Mouse (Mus musculus) spleen, embryonic (tissue): ENCODE data around the gene Rhd.
"Not testable (repeated sequence)": the region's sequence is repeated elsewhere in the genome, so short reads cannot be mapped to it uniquely, and the experiment has no call there.

ENCODE experiments used
- CTCF ChIA-PET: fragments of 350-600 bp; sonication (Branson Sonifier 250); formaldehyde crosslinking; loops from one replicate; lab custom pipeline; 2022; lab: Charles Lee

The Rhd gene

DNA sequence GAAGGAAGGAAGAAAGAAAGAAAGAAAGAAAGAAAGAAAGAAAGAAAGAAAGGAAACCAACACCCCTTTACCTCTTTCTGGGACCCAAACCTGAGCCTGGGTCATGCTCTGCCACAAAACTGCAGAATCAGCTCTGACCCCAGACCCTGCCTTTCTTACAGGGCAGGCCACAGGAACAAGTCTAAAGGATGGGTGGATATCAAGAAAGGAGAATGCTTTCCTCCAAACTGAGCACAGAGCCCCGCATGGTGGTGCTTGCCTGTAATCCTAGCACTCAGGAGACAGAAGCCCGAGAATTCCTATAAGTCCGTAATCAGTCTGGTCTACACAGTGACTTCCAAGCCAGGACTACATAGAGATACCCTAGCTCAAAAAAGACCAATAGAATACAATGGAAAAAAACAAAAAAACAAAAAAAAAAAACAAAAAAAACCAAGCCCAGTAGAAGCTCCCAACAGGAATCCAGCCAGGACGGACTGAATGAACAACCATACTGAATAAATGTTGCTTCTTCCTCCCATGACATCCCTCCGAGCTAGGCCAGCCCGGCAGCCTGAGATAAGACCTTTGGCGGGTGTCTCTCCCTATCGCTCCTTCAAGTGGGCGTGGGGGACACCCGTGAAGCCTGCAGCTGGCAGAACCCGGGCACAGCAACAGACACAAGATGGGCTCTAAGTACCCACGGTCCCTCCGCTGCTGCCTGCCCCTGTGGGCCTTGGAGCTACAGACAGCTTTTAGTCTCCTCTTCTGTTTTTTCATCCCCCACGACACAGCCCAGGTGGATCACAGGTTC is at the start of gene Rhd:
Gene Rhd (plus strand): TSS at position 600 of the 793 bp plus-strand sequence.
- CTCF ChIA-PET: interaction anchor here (0.6 kb wide), 1 partner anchor 76 kb away, joined by 3 read pairs; no protein-coding TSS in a partner anchor

DNA sequence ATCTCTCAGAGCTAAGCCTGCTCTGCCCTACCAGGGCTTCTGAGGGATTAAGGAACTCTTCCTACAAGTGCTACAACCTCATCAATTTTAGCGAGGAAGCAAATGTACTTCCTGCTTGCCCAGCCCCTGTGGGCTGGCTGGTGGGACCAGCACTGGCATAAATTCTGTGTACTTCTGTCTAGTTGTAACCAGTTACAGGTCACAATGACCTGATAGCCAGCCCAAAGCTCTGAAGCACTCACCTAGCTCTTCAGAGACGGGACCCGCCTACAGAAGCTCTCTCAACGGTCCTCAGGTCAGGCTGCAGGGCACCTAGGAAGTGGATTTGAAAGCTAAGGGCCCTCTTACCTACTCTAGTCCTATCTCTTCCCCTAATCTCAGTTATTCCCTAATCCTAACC is 46.6 kb upstream of the Rhd start:
- CTCF ChIA-PET: no interaction called here

DNA sequence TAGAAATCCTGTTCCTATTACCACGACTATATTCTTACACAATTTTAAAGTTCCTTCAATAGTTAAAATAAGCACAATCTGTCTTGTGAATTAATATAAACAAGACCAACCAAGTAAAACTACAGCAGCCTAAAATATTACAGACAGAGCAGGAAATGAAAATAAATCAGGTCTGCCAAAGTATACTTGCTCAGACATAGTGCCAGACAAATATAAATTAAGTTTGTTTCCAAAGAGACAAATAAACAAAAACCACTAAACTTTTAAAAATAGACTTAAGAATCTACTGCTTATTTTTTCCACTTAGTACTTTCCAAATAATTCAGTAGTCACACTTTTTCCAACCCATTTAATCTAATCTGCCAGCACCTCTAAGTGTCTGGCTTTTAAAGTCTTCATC is 43.3 kb upstream of the Rhd start:
- CTCF ChIA-PET: interaction anchor here (0.6 kb wide), 1 partner anchor 1196 kb away, joined by 4 read pairs; no protein-coding TSS in a partner anchor

DNA sequence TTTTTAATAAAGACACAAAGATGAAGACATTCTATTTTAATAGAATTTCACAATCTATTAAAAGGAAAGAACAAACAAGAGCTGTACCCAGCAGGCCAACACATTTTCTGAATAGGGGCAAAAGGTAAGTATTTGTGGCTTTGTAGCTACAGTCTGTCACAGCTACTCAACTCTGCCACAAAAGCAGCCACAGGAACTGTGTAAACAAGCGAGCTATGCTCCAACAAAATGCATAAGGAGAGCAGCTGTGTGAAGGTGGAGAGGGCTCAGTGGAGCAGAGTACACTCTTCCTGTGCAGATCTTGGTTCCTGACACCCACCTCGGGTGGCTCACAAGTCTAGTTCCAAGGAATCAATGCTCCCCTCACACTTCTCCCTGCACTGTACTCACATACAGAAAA is 40.8 kb upstream of the Rhd start:
- CTCF ChIA-PET: no interaction called here

DNA sequence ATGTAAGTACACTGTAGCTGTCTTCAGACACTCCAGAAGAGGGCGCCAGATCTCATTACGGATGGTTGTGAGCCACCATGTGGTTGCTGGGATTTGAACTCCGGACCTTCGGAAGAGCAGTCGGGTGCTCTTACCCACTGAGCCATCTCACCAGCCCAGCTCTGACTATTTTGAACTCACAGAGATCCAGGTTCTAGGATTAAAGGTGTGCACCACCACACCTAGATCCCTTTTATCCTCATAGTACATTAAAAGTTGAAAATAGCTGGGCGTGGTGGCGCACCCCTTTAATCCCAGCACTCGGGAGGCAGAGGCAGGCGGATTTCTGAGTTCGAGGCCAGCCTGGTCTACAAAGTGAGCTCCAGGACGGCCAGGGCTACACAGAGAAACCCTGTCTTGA is 38.5 kb upstream of the Rhd start:
- CTCF ChIA-PET: not testable (repeated sequence)

DNA sequence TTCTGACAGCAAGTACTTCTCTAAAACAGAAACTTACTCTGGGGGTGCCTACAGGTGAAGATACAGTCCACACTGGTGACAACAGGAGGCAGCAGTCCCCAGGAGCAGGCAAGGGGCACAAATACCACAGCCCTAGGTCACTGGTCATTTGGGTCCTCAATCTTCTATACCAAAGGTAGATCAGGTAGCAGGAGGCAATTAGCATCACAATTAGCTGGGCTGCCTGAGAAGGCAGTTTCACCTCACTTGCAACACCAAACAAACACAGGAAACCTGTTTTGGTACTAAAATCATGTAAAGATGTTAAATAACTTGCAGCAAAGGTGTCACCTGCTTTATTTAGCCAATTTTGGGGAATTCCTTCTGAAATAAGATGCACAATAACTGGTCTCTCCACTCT is 38.0 kb upstream of the Rhd start:
- CTCF ChIA-PET: no interaction called here

DNA sequence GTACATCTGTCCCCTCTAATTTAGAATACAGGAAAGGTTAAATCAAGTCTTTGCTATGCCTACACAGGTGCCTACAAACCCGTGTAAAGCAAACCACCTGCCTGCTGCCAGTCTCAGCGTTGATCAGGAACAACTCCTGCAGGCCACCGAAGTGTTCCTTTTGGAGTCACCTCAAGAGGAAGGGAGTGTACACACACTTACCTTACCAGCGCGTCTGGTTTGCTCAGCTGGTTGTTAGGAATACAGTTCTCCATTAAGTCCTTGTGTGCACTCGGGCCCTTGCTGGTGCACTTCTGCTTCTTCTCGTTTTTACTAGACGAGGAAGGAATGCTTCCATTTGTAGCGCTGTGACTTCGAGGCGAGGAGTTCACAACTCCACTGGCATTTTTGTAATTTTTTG is 36.5 kb upstream of the Rhd start:
- CTCF ChIA-PET: no interaction called here

DNA sequence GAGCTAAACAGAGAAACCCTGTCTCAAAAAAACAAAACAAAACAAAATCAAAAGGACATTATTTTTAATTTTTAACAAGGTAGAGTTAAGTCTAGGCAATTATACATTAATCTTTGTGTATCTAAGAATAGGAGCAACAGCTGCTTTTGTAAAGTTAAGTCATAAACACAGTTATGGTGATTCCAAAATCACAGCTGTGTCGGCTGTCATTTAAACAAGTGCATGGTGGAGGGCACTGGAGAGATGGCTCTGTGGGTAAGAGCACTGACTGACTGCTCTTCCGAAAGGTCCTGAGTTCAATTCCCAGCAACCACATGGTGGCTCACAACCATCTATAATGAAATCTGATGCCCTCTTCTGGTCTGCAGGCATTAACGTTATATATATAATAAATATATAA is 32.4 kb upstream of the Rhd start:
- CTCF ChIA-PET: interaction anchor here (0.6 kb wide), 1 partner anchor 108 kb away, joined by 7 read pairs; no protein-coding TSS in a partner anchor

DNA sequence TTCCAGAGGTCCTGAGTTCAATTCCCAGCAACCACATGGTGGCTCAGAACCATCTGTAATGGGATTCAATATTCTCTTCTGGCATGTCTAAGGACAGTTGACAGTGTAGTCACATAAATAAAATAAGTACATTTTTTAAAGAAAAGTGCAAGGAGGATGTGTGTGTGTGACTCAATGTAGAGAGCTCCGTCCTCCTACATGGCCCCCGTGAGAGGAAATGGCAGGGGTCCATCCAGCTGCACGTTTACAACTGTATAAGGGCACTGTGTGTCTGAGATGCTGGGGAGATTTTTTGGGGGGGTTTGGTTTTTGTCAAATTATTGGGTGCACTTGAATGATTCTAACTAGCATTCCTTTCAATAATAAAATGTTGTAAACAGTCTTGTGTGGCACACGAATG is 28.9 kb upstream of the Rhd start:
- CTCF ChIA-PET: interaction anchor here (1.0 kb wide), 1 partner anchor 13 kb away, joined by 3 read pairs; no protein-coding TSS in a partner anchor

DNA sequence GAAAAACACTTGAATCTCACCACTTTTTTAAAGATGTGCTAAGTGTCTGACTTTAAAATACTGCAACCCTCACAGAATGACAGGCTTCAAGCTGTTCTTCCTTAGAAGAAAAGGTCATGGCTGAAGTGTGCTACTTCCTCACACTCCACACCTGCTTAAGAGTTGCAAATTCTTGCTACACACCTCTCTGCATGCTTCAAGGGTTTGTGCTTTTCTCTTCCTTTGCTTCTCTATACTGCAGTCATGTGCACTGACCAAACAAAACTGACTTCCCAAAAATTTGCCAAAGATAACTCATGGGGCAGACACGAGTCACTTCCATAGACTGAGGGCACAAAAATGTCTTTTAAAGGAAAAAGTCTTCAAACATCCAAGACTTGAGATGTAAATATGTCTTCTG is 26.1 kb upstream of the Rhd start:
- CTCF ChIA-PET: no interaction called here

DNA sequence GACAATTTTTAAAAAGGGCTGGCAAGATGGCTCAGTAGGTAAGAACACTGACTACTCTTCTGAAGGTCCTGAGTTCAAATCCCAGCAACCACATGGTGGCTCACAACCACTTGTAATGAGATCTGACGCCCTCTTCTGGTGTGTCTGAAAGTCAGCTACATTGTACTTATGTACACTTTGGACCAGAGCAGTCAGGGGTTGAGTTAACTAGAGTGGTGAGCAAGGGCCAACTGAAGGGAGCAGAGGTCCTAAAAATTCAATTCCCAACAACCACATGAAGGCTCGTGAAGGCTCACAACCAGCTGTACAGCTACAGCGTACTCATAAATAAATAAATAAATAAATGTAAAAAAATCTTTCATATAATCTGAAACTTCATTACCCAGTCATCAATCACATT is 25.6 kb upstream of the Rhd start:
- CTCF ChIA-PET: interaction anchor here (0.7 kb wide), 1 partner anchor 845 kb away, joined by 6 read pairs; no protein-coding TSS in a partner anchor

DNA sequence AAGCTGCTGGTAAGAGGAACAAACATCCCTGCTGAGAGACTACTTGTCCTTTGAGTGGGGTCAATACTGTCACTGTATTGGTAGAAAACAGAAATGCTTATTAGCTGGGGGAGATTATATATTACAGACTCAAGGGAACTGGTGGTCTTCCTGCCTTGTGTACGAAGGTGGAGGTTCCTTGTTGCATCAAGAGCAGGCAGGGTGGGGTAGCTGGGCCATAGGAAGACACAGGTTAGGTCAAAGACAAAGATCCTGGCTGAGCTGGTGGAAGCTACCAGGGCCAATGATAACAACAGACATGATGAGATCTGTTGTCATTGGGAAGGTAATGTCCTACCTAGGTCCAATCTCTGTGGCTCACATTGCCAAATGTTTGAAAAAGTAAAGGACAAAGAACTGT is 24.1 kb upstream of the Rhd start:
- CTCF ChIA-PET: interaction anchor here (0.6 kb wide), 1 partner anchor 385 kb away, joined by 3 read pairs; no protein-coding TSS in a partner anchor

DNA sequence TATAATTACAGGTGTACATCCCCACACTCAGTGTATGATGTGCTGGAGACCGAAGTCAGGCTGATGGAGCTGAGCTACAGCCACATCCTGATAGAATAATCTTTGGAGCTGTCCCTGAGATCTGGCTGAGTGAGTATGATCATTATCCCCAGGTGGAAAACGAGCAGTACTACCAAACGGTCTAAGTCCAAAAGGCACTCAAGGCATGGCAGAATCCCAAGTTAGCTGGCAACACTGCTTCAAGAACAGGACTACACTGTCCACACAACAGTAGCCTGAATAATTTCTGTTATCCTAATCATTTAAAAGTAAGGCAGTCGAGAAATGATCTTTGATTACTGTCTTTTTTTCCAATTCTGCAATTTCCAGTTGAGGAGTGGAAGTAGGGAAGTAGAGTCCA is 20.8 kb upstream of the Rhd start:
- CTCF ChIA-PET: no interaction called here

DNA sequence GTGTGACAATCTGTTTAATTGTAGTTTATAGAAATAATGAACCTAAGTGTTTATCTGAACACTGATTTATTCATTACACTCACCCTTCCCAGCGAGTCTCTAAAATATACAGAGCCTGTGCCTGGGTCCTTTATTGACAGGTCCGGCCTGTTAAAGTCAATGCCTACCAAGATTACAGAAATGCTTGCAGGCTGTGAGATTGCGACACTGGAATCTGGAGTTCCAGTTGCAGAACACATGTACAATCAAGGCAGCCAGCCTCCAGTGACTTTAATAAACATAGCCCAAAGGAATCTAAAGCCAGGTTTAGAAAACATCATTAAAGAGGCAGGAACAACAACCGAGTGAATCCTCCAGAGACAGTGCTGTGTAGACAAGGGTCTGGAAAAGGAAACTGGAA is 16.7 kb upstream of the Rhd start:
- CTCF ChIA-PET: interaction anchor here (1.1 kb wide), 1 partner anchor 12 kb away, joined by 3 read pairs; no protein-coding TSS in a partner anchor

DNA sequence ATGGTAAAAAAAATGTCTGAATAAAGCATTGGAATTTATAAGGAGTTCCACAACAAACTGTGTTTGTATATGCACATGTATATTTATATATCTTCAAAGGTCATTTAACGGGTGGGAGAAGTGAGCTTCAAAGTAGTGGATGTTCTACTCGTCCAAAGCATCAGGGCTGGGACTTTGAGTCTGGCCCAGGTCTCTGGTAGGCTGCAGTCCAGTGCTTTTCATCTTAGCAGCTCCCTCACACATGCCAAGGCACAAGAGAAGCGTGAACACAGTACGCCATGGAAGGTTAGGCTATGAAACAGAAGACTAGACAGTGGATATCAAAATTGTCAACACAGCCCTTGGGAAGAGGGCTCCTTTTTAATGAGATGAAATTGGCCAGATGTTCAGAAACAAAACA is 13.8 kb upstream of the Rhd start:
- CTCF ChIA-PET: interaction anchor here (0.7 kb wide), 1 partner anchor 1616 kb away, joined by 3 read pairs; no protein-coding TSS in a partner anchor

DNA sequence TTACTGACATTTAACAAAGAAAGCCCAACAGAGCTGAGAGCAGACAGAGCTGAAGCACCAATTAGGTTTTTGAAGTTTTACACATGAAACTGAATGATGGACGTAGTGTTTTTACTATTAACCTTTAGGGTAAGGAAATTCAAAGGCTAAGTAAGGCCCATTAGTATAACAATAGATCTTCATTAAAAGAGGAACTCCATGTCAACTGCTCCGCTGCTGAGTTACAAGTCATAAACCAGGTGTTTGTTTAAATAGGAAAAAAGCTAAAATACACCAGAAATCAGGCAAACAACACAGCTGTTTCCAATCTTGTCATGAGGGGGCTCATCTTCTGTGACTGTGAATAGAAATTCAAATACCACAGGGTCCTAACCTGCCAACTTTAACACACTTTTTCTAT is 13.1 kb upstream of the Rhd start:
- CTCF ChIA-PET: no interaction called here

DNA sequence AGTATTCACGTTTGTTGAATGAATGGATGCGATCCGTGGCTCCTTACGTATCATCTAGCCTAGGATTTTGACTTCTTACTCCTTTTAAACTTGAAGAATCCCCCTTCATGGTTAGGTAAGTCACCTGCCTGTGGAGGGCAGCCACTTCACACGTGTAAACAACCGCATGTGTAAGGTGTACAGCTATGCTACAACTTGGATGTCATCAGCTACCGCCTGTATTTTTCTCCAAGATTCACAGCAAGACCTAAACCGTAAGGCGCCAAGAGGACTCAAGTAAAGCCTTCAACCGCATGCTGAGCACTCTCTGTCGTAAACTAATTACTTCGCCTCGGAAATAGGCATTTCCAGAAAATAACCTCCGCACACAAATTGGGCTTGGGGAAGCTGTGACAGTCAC is 12.5 kb upstream of the Rhd start:
- CTCF ChIA-PET: no interaction called here

DNA sequence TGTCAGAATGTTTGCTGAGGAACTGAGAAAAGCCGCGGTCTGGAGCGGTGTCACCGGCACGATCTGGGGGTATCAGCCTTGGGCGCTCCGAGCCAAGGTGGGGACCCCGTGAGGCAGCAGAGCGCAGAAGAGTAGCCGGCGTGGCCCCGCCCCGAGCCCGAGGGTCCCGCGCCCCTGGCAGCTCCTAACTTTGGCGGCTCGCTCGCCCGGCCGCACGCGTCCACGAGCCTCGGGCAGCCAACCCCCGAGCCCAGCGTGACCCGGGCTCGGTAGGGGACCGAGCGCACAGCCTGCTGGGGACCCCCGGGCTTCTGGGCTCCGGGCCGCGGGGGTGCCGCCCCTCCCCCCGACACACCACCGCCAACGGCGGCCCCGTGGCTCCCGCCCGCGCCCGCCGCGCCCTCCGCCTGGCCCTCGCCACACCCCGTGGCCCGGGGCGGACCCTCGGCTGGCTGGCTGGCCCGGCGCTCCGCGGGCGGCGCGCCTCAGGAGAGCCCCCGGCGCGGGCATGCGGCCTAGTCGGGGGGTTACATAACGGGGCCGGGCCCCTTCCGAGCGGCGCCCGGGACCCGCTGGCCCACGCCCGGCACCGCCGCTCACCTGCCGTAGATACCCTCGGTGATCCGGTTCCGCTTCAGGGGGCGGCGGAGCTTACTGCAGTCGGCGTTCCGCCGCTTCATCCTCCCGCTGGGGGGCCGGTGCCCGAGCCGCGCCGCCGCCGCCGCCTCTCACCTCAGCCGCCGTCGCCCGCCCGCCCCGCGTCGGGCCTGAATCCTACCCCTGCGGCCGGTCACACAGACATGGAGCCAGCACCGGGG is 11.7 kb upstream of the Rhd start:
- CTCF ChIA-PET: interaction anchor here (0.6 kb wide), 1 partner anchor 13 kb away, joined by 4 read pairs; no protein-coding TSS in a partner anchor

DNA sequence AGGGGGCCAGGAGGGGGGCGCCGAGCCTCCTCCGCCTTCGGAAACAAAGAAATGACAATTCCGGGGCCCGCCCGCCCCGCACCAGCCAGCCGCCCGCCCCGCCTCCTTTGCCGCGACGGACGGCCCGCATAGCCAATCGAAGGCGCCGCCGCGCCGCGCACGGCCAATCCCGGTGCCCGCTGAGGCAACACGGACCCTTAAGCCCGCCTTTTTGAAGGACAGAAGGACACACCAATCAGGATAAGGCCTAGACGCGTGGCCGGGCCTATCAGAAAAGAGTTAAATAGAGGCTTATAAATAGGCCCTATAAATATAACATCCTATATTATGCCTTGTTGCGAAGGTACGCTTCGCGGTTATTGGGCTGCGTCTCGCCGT is 11.1 kb upstream of the Rhd start, which contains the start of gene Maco1:
Gene Maco1 (minus strand): TSS at position 87 of the 378 bp plus-strand sequence.
- CTCF ChIA-PET: no interaction called here

DNA sequence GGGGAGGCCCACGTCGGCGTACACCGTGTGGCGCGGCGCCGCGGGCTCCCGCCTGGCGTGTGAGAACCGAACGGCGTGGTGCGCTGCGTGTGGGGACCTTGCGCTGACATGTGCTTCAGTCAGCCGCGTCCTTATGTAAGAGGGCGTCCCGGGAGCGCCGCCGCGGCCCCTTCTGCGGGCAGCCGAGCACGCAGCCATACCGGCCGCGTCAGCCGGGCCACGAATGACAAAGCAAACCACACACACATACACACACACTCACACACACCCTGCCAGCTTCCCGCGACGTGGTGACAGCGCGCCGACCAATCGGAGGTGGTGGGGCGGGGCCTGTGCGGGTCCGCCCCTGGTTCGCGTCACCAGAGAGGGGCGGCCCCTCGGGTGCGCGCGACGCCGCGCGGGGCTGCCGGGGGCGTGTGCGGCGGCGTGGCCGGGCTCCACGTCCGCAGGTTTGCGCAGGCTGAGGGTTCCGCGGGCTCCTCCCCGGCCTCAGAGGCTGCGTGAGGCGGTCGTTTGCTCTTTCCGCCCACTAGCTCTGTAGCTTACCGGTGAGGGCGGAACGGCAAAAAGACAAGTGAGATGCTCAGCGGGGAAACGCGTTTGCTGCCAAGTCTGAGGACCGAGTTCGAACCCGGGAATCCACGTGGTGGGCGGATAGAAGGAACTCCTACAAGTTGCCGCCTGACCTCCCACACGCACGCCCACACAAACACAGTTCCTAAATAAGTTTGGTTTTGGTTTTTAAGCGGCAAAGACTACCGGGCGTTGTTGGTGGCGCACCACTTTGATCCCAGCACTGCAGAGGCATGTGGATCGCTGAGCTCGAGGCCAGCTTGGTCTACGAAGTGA is 10.5 kb upstream of the Rhd start:
- CTCF ChIA-PET: interaction anchor here (0.8 kb wide), 1 partner anchor 68 kb away, joined by 3 read pairs; no protein-coding TSS in a partner anchor

DNA sequence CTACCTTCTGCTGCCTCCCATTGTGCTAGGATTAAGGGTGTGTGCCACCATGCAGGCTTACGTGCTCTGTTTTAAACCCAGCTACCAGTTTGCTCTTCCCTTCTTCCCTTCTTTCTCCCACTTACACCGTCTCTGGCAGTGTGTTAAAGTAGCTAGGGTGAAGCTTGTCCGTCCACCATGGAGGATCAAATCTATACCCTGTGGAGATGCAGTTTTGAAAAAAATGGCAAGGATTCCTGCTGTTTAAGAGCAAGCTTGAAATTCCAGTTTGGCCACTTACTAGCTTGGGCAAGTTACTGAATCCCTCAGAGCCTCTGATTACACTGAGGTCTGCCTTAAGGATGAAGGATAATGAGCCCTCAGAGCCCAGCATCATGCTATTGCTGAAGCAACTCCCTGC is 9.0 kb upstream of the Rhd start:
- CTCF ChIA-PET: interaction anchor here (0.7 kb wide), 1 partner anchor 62 kb away, joined by 3 read pairs; no protein-coding TSS in a partner anchor
